Mouse (Mus musculus) heart, embryonic 11.5 days (tissue): ENCODE measurements around the gene Lamtor3. TPM values are rescaled to one million over a fixed set of nuclear protein-coding genes. Genes with fewer than 3 reads are reported as not detected.

ENCODE experiments used
- polyA plus RNA-seq: library from polyadenylated mRNA; unstranded; fragments of >200 nt; fragmentation: Nextera tagmentation; extraction: Ambion mirVana; gene quantifications from 2 replicates; pipeline ENCODE4 v1.2.1, GENCODE M21; 2014

Gene Lamtor3
- polyA plus RNA-seq, 1 experiment from 2014 or later: 97.0 TPM

Other genes with a start within 250 kb of the Lamtor3 start
- gene Gm21962, start 247.0 kb upstream of the Lamtor3 start, polyA plus RNA-seq: not detected in 2 replicates
- 1,327 and 1,370 TPM in 2 replicates for gene H2afz, start 54.0 kb upstream of the Lamtor3 start, polyA plus RNA-seq
- gene Dnajb14, start 50.8 kb upstream of the Lamtor3 start, polyA plus RNA-seq: 12.7 and 17.2 TPM in 2 replicates
- gene Dapp1, start 63.0 kb downstream of the Lamtor3 start, polyA plus RNA-seq: 14.0 and 15.4 TPM in 2 replicates
- 6.3 and 8.3 TPM in 2 replicates for gene 1110002E22Rik, start 146.5 kb downstream of the Lamtor3 start, polyA plus RNA-seq
- 0.89 TPM in 1 of 2 replicates, not detected in the other for gene Gm5105, start 148.9 kb downstream of the Lamtor3 start, polyA plus RNA-seq
- 10.8 and 15.9 TPM in 2 replicates for gene Trmt10a, start 224.9 kb downstream of the Lamtor3 start, polyA plus RNA-seq
- 8.0 and 8.7 TPM in 2 replicates for gene Mttp, start 226.5 kb downstream of the Lamtor3 start, polyA plus RNA-seq